Mouse (Mus musculus) cerebellum, adult 2 months (tissue): Measurements from ENCODE around the gene 4933415F23Rik.
"Not testable (repeated sequence)": the region's sequence is repeated elsewhere in the genome, so short reads cannot be mapped to it uniquely, and the experiment has no call there.

ENCODE experiments used
- CTCF ChIP-seq: fragments of 200-500 bp; IDR thresholded peaks from 2 replicates; pipeline ENCODE4 v1.5.1; 2011; ENCODE audit warnings: low read depth, mild to moderate bottlenecking, control low read depth, low read length, moderate library complexity, borderline replicate concordance; ENCODE audit not compliant: insufficient read depth
- POLR2A ChIP-seq: fragments of 200-500 bp; IDR thresholded peaks from 2 replicates; pipeline ENCODE4 v1.6.1; 2011; ENCODE audit warnings: low read length, control low read depth, borderline replicate concordance; ENCODE audit not compliant: insufficient read depth

- TF ChIP-seq CTCF = peak; percentile 34; the same call in 1 of the 2 replicates
- TF ChIP-seq POLR2A = not testable (repeated sequence)
Measured at GRCm38 (mm10) chr1:23140530-23140929, 38.5 kb upstream of the 4933415F23Rik start.
